Mouse (Mus musculus): ENCODE data around the gene Gm20388. TPM values are rescaled to one million over a fixed set of nuclear protein-coding genes. Genes with fewer than 3 reads are reported as not detected.

The Gm20388 gene
- polyA plus RNA-seq, 1 experiment from 2014 or later = not detected

- Histone ChIP-seq H3K9ac (ENCODE audit: low read length) (no peak overlapping the region), H3K9me3 (ENCODE audit: control insufficient read depth, low read length) (no peaks in the 10 kb centered on the region), H3K4me3 (ENCODE audit: control insufficient read depth in 1 of 2, insufficient read depth in 1 of 2, low read depth in 1 of 2, low read length in 2 of 2) (no peak overlapping the region), H3K4me1 (ENCODE audit: control insufficient read depth in 2 of 2, insufficient read depth in 2 of 2, low read length in 2 of 2) (peaks cover 10 to 16% of the 10 kb centered on the region in 2 experiments; a peak in 3 of 4 replicates), H3K4me2 (ENCODE audit: low read length) (no peak overlapping the region), H3K27ac (replicated peaks in 1 of 2; ENCODE audit: control insufficient read depth in 1 of 2, insufficient read depth in 1 of 2, low read depth in 2 of 2, low read length in 2 of 2) (no peak overlapping the region), H3K36me3 (ENCODE audit: control insufficient read depth, insufficient read depth, low read length) (no peaks in the 10 kb centered on the region), H3K27me3 (ENCODE audit: control insufficient read depth, insufficient read depth, low read length) (peaks cover 12% of the 10 kb centered on the region; the same call in 1 of the 2 replicates)
- 48% methylated on average over 9 of the region's 9 CpGs for WGBS
- ATAC-seq (ENCODE audit: insufficient number of reproducible peaks, insufficient read depth, low FRiP score, low read depth) = no peak
Measured at GRCm38 (mm10) chr8:122767229-122767628, 2856.6 kb downstream of the Gm20388 start.

GRCm38 (mm10) chr8:122769251-122770058, 2858.8 kb downstream of the Gm20388 start:
- Histone ChIP-seq H3K27me3 (ENCODE audit: control insufficient read depth, insufficient read depth, low read length) (peaks cover 28% of the 10 kb centered on the region; the same call in 1 of the 2 replicates), H3K36me3 (ENCODE audit: control insufficient read depth, insufficient read depth, low read length) (no peaks in the 10 kb centered on the region), H3K9me3 (ENCODE audit: control insufficient read depth, low read length) (no peaks in the 10 kb centered on the region), H3K9ac (ENCODE audit: low read length) (no peak overlapping the region), H3K27ac (replicated peaks in 1 of 2; ENCODE audit: control insufficient read depth in 1 of 2, insufficient read depth in 1 of 2, low read depth in 2 of 2, low read length in 2 of 2) (no peak overlapping the region), H3K4me2 (ENCODE audit: low read length) (no peak overlapping the region), H3K4me3 (ENCODE audit: control insufficient read depth in 1 of 2, insufficient read depth in 1 of 2, low read depth in 1 of 2, low read length in 2 of 2) (no peak overlapping the region), H3K4me1 (ENCODE audit: control insufficient read depth in 2 of 2, insufficient read depth in 2 of 2, low read length in 2 of 2) (peaks cover 4 to 6% of the 10 kb centered on the region in 2 experiments; a peak in 2 of 4 replicates)
- WGBS = 46% methylated on average over 24 of the region's 24 CpGs
- no peak for ATAC-seq (ENCODE audit: insufficient number of reproducible peaks, insufficient read depth, low FRiP score, low read depth)

GRCm38 (mm10) chr8:122772431-122773060, 2861.9 kb downstream of the Gm20388 start:
- WGBS = 21% methylated on average over 10 of the region's 10 CpGs
- peaks cover 31% of the 10 kb centered on the region; the same call in 1 of the 2 replicates for H3K27me3 ChIP-seq (ENCODE audit: control insufficient read depth, insufficient read depth, low read length)
- no peaks in the 10 kb centered on the region for H3K9me3 ChIP-seq (ENCODE audit: control insufficient read depth, low read length)
- peaks cover 7 to 11% of the 10 kb centered on the region in 2 experiments for H3K4me1 ChIP-seq (ENCODE audit: control insufficient read depth in 2 of 2, insufficient read depth in 2 of 2, low read length in 2 of 2)
- no peak overlapping the region for H3K4me3 ChIP-seq (ENCODE audit: control insufficient read depth in 1 of 2, insufficient read depth in 1 of 2, low read depth in 1 of 2, low read length in 2 of 2)
- H3K27ac ChIP-seq (replicated peaks in 1 of 2; ENCODE audit: control insufficient read depth in 1 of 2, insufficient read depth in 1 of 2, low read depth in 2 of 2, low read length in 2 of 2) = no peak overlapping the region
- no peak for ATAC-seq (ENCODE audit: insufficient number of reproducible peaks, insufficient read depth, low FRiP score, low read depth)
- no peak overlapping the region for H3K9ac ChIP-seq (ENCODE audit: low read length)
- no peaks in the 10 kb centered on the region for H3K36me3 ChIP-seq (ENCODE audit: control insufficient read depth, insufficient read depth, low read length)
- H3K4me2 ChIP-seq (ENCODE audit: low read length) = no peak overlapping the region

- H3K27me3 ChIP-seq (ENCODE audit: control insufficient read depth, insufficient read depth, low read length) = peaks cover 27% of the 10 kb centered on the region; the same call in 1 of the 2 replicates
- H3K4me2 ChIP-seq (ENCODE audit: low read length) = peak within 1 kb of the TSS; percentile 92
- H3K9me3 ChIP-seq (ENCODE audit: control insufficient read depth, low read length) = no peaks in the 10 kb centered on the region
- peaks cover 3 to 5% of the 10 kb centered on the region in 2 experiments for H3K4me1 ChIP-seq (ENCODE audit: control insufficient read depth in 2 of 2, insufficient read depth in 2 of 2, low read length in 2 of 2)
- H3K36me3 ChIP-seq (ENCODE audit: control insufficient read depth, insufficient read depth, low read length) = 0 out of 2 replicates have a peak, but pooled peaks cover 6% of the 10 kb centered on the region
- ATAC-seq (ENCODE audit: insufficient number of reproducible peaks, insufficient read depth, low FRiP score, low read depth) = peak; percentile 19
- H3K4me3 ChIP-seq (ENCODE audit: control insufficient read depth in 1 of 2, insufficient read depth in 1 of 2, low read depth in 1 of 2, low read length in 2 of 2) = peak within 1 kb of the TSS; percentile 79 to 88
- H3K9ac ChIP-seq (ENCODE audit: low read length) = peak within 1 kb of the TSS; percentile 91
- WGBS = 3% methylated on average over 50 of the region's 50 CpGs
- 0 out of 4 replicates have a peak within 1 kb of the TSS, but pooled peaks of 1 of the 2 experiments have one; percentile 17 for H3K27ac ChIP-seq (replicated peaks in 1 of 2; ENCODE audit: control insufficient read depth in 1 of 2, insufficient read depth in 1 of 2, low read depth in 2 of 2, low read length in 2 of 2)
Measured at GRCm38 (mm10) chr8:122775285-122776155, 2864.9 kb downstream of the Gm20388 start, which contains the start of gene Acsf3. Acsf3 (plus strand) TSS chr8:122775486.

GRCm38 (mm10) chr8:122777701-122778100, 2867.1 kb downstream of the Gm20388 start:
- 83% methylated on average over 6 of the region's 6 CpGs for WGBS
- H3K4me2 ChIP-seq (ENCODE audit: low read length) = no peak overlapping the region

GRCm38 (mm10) chr8:122778703-122779239, 2868.1 kb downstream of the Gm20388 start:
- 62% methylated on average over 3 of the region's 3 CpGs for WGBS
- Histone ChIP-seq H3K36me3 (ENCODE audit: control insufficient read depth, insufficient read depth, low read length) (peaks cover 30% of the 10 kb centered on the region), H3K27ac (replicated peaks in 1 of 2; ENCODE audit: control insufficient read depth in 1 of 2, insufficient read depth in 1 of 2, low read depth in 2 of 2, low read length in 2 of 2) (no peak overlapping the region), H3K4me3 (ENCODE audit: control insufficient read depth in 1 of 2, insufficient read depth in 1 of 2, low read depth in 1 of 2, low read length in 2 of 2) (no peak overlapping the region), H3K9ac (ENCODE audit: low read length) (no peak overlapping the region), H3K9me3 (ENCODE audit: control insufficient read depth, low read length) (no peaks in the 10 kb centered on the region), H3K27me3 (ENCODE audit: control insufficient read depth, insufficient read depth, low read length) (peaks cover 12% of the 10 kb centered on the region; the same call in 1 of the 2 replicates), H3K4me2 (ENCODE audit: low read length) (no peak overlapping the region), H3K4me1 (ENCODE audit: control insufficient read depth in 2 of 2, insufficient read depth in 2 of 2, low read length in 2 of 2) (peaks cover 3 to 5% of the 10 kb centered on the region in 2 experiments)
- ATAC-seq (ENCODE audit: insufficient number of reproducible peaks, insufficient read depth, low FRiP score, low read depth) = no peak

More at GRCm38 (mm10) chr8:122777701-122778100, 2867.1 kb downstream of the Gm20388 start:
- Histone ChIP-seq H3K27me3 (ENCODE audit: control insufficient read depth, insufficient read depth, low read length) (peaks cover 17% of the 10 kb centered on the region; the same call in 1 of the 2 replicates), H3K9me3 (ENCODE audit: control insufficient read depth, low read length) (no peaks in the 10 kb centered on the region), H3K9ac (ENCODE audit: low read length) (no peak overlapping the region), H3K4me3 (ENCODE audit: control insufficient read depth in 1 of 2, insufficient read depth in 1 of 2, low read depth in 1 of 2, low read length in 2 of 2) (no peak overlapping the region), H3K4me1 (ENCODE audit: control insufficient read depth in 2 of 2, insufficient read depth in 2 of 2, low read length in 2 of 2) (peaks cover 3 to 5% of the 10 kb centered on the region in 2 experiments), H3K27ac (replicated peaks in 1 of 2; ENCODE audit: control insufficient read depth in 1 of 2, insufficient read depth in 1 of 2, low read depth in 2 of 2, low read length in 2 of 2) (no peak overlapping the region), H3K36me3 (ENCODE audit: control insufficient read depth, insufficient read depth, low read length) (peaks cover 26% of the 10 kb centered on the region)
- ATAC-seq (ENCODE audit: insufficient number of reproducible peaks, insufficient read depth, low FRiP score, low read depth) = no peak

All from heart, embryonic 14.5 days (tissue).